Mouse (Mus musculus) testis, postnatal 10 days (tissue): ENCODE data around the gene Gm21962.

Experiments
- DNase-seq: peaks from one replicate; pipeline ENCODE4 v3.0.0; 2021; ENCODE audit warnings: low spot score

Gm21962 gene

GRCm38 (mm10) chr3:137716573-137717157 is 45.3 kb downstream of the Gm21962 start:
- DNase-seq: no peak
